Mouse (Mus musculus): Measurements from ENCODE around the gene Olfr483. TPM values are rescaled to one million over a fixed set of nuclear protein-coding genes. Genes with fewer than 3 reads are reported as not detected.

Gene Olfr483
- not detected in 2 replicates for polyA plus RNA-seq (2012; rRNA removed)

GRCm38 (mm10) chr7:108100549-108100948 lies at the start of gene Olfr483:
Gene Olfr483 (plus strand): TSS chr7:108100849.
- DNase-seq (ENCODE audit: low spot score): no peak

GRCm38 (mm10) chr7:108067246-108067645 lies 33.4 kb upstream of the Olfr483 start, which contains the start of gene Olfr480:
Gene Olfr480 (minus strand): TSS chr7:108067346.
- DNase-seq (ENCODE audit: low spot score): no peak

- no peak for DNase-seq (ENCODE audit: low spot score)
These were observed 21.1 kb upstream of the Olfr483 start, which contains the start of gene Olfr481 for GRCm38 (mm10) chr7:108079555-108079954. Gene Olfr481 (plus strand): TSS chr7:108079855.

GRCm38 (mm10) chr7:108097486-108097885 lies 3.2 kb upstream of the Olfr483 start, which contains the start of gene Olfr482:
Gene Olfr482 (minus strand): TSS chr7:108097586.
- DNase-seq (ENCODE audit: low spot score): no peak

GRCm38 (mm10) chr7:108120681-108121080 lies 20.0 kb downstream of the Olfr483 start:
- DNase-seq (ENCODE audit: low spot score): no peak

- DNase-seq (ENCODE audit: low spot score): no peak
These were observed 20.8 kb downstream of the Olfr483 start for GRCm38 (mm10) chr7:108121416-108121815.

- DNase-seq (ENCODE audit: low spot score): no peak
These were observed 26.7 kb downstream of the Olfr483 start, which contains the start of gene Olfr484 for GRCm38 (mm10) chr7:108127349-108127748. Gene Olfr484 (minus strand): TSS chr7:108127449.

Other genes with a start within 250 kb of the Olfr483 start
- gene Olfr472, start 202.9 kb upstream of the Olfr483 start, polyA plus RNA-seq (2012; rRNA removed): not detected in 2 replicates
- not detected in 2 replicates for gene Olfr473, start 170.4 kb upstream of the Olfr483 start, polyA plus RNA-seq (2012; rRNA removed)
- gene Olfr474, start 146.2 kb upstream of the Olfr483 start, polyA plus RNA-seq (2012; rRNA removed): not detected in 2 replicates
- gene Olfr476, start 136.0 kb upstream of the Olfr483 start, polyA plus RNA-seq (2012; rRNA removed): not detected in 2 replicates
- gene Olfr477, start 114.2 kb upstream of the Olfr483 start, polyA plus RNA-seq (2012; rRNA removed): not detected in 2 replicates
- not detected in 2 replicates for gene Olfr478, start 66.9 kb upstream of the Olfr483 start, polyA plus RNA-seq (2012; rRNA removed)
- gene Olfr479, start 50.2 kb upstream of the Olfr483 start, polyA plus RNA-seq (2012; rRNA removed): not detected in 2 replicates
- gene Olfr480, start 33.5 kb upstream of the Olfr483 start, polyA plus RNA-seq (2012; rRNA removed): not detected in 2 replicates
- gene Olfr481, start 21.0 kb upstream of the Olfr483 start, polyA plus RNA-seq (2012; rRNA removed): not detected in 2 replicates
- gene Olfr482, start 3.3 kb upstream of the Olfr483 start, polyA plus RNA-seq (2012; rRNA removed): 0.06 and 0.07 TPM in 2 replicates
- gene Olfr484, start 26.6 kb downstream of the Olfr483 start, polyA plus RNA-seq (2012; rRNA removed): not detected in 2 replicates
- gene Olfr485, start 59.0 kb downstream of the Olfr483 start, polyA plus RNA-seq (2012; rRNA removed): not detected in 2 replicates
- not detected in 2 replicates for gene Olfr486, start 71.9 kb downstream of the Olfr483 start, polyA plus RNA-seq (2012; rRNA removed)
- not detected in 2 replicates for gene Olfr487, start 113.8 kb downstream of the Olfr483 start, polyA plus RNA-seq (2012; rRNA removed)
- not detected in 2 replicates for gene Olfr488, start 157.5 kb downstream of the Olfr483 start, polyA plus RNA-seq (2012; rRNA removed)
- not detected in 2 replicates for gene Olfr490, start 188.1 kb downstream of the Olfr483 start, polyA plus RNA-seq (2012; rRNA removed)
- gene Olfr491, start 212.6 kb downstream of the Olfr483 start, polyA plus RNA-seq (2012; rRNA removed): not detected in 2 replicates
- not detected in 2 replicates for gene Olfr492, start 222.8 kb downstream of the Olfr483 start, polyA plus RNA-seq (2012; rRNA removed)
- gene Olfr493, start 246.1 kb downstream of the Olfr483 start, polyA plus RNA-seq (2012; rRNA removed): not detected in 2 replicates

All from urinary bladder, adult 2 months (tissue).